Mouse (Mus musculus): ENCODE measurements around the gene Ankrd66. TPM values are rescaled to one million over a fixed set of nuclear protein-coding genes. Genes with fewer than 3 reads are reported as not detected.
"Not testable (repeated sequence)": the region's sequence is repeated elsewhere in the genome, so short reads cannot be mapped to it uniquely, and the experiment has no call there.

Gene Ankrd66
- polyA plus RNA-seq, 1 experiment: not detected

- Histone ChIP-seq H3K36me3 (ENCODE audit: control insufficient read depth, insufficient read depth, low read length) (no peaks in the 10 kb centered on the region), H3K27me3 (ENCODE audit: control insufficient read depth, insufficient read depth, low read length) (no peaks in the 10 kb centered on the region), H3K27ac (ENCODE audit: control insufficient read depth, insufficient read depth, low read length) (no peak overlapping the region), H3K4me3 (ENCODE audit: control insufficient read depth, insufficient read depth, low read length) (no peak overlapping the region), H3K4me1 (replicated peaks; ENCODE audit: control insufficient read depth, insufficient read depth, low read length) (no peaks in the 10 kb centered on the region)
- DNase-seq: no peak
- WGBS: 88% methylated on average over 4 of the region's 4 CpGs
- no peak for TF ChIP-seq CTCF (IDR thresholded peaks at IDR 0.05; ENCODE audit: borderline replicate concordance, control insufficient read depth, extremely low read depth, insufficient read depth, low read length, poor library complexity)
- TF ChIP-seq POLR2A (IDR thresholded peaks at IDR 0.05; ENCODE audit: control insufficient read depth, extremely low read depth, insufficient read depth, low read length, poor library complexity): no peak
These were observed 601 bp upstream of the Ankrd66 start for GRCm38 (mm10) chr17:43544040-43544439.

DNA sequence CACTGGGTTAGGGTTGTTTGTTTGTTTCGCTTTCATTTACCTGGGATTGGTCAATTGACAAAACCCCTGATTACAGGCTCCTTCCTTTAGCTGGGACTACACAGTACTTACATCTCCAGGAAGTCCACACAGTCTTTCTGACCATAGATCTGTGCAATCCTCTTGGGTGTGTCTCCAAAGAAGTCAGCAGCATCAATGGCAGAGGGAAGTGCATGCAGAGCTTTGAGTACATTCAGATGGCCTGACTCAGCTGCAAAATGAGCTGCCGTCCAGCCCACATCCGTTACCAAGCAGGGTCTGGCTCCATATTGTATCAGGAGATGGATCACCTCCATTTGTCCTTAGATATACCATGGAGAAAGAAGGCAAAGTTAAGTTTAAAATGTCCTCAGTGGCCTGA, 4.7 kb downstream of the Ankrd66 start:
- no peak for DNase-seq
- Histone ChIP-seq H3K4me3 (ENCODE audit: control insufficient read depth, insufficient read depth, low read length) (no peak overlapping the region), H3K27me3 (ENCODE audit: control insufficient read depth, insufficient read depth, low read length) (no peaks in the 10 kb centered on the region), H3K4me1 (replicated peaks; ENCODE audit: control insufficient read depth, insufficient read depth, low read length) (no peaks in the 10 kb centered on the region), H3K27ac (ENCODE audit: control insufficient read depth, insufficient read depth, low read length) (no peak overlapping the region), H3K36me3 (ENCODE audit: control insufficient read depth, insufficient read depth, low read length) (no peaks in the 10 kb centered on the region)
- TF ChIP-seq CTCF (IDR thresholded peaks at IDR 0.05; ENCODE audit: borderline replicate concordance, control insufficient read depth, extremely low read depth, insufficient read depth, low read length, poor library complexity): no peak
- TF ChIP-seq POLR2A (IDR thresholded peaks at IDR 0.05; ENCODE audit: control insufficient read depth, extremely low read depth, insufficient read depth, low read length, poor library complexity): no peak
- 93% methylated on average over 3 of the region's 3 CpGs for WGBS

DNA sequence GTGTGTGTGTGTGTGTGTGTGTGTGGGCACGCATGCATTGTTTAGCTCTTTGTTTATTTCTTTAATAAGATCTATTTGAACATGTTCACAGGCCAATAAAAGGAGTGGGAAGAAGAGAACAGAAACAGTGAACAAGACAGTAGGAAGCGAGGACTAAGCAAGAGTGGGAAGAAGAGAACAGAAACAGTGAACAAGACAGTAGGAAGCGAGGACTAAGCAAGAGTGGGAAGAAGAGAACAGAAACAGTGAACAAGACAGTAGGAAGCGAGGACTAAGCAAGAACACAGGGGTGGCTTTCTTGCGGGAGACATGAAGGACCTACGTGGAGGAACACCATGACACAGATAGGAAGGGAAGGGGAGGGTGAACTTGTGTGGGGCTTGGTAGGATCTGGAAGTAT, 6.6 kb downstream of the Ankrd66 start:
- DNase-seq; H3K4me3 ChIP-seq (ENCODE audit: control insufficient read depth, insufficient read depth, low read length); H3K27ac ChIP-seq (ENCODE audit: control insufficient read depth, insufficient read depth, low read length); H3K27me3 ChIP-seq (ENCODE audit: control insufficient read depth, insufficient read depth, low read length); H3K36me3 ChIP-seq (ENCODE audit: control insufficient read depth, insufficient read depth, low read length); H3K4me1 ChIP-seq (replicated peaks; ENCODE audit: control insufficient read depth, insufficient read depth, low read length): not testable (repeated sequence)
- 93% methylated on average over 6 of the region's 6 CpGs for WGBS

DNA sequence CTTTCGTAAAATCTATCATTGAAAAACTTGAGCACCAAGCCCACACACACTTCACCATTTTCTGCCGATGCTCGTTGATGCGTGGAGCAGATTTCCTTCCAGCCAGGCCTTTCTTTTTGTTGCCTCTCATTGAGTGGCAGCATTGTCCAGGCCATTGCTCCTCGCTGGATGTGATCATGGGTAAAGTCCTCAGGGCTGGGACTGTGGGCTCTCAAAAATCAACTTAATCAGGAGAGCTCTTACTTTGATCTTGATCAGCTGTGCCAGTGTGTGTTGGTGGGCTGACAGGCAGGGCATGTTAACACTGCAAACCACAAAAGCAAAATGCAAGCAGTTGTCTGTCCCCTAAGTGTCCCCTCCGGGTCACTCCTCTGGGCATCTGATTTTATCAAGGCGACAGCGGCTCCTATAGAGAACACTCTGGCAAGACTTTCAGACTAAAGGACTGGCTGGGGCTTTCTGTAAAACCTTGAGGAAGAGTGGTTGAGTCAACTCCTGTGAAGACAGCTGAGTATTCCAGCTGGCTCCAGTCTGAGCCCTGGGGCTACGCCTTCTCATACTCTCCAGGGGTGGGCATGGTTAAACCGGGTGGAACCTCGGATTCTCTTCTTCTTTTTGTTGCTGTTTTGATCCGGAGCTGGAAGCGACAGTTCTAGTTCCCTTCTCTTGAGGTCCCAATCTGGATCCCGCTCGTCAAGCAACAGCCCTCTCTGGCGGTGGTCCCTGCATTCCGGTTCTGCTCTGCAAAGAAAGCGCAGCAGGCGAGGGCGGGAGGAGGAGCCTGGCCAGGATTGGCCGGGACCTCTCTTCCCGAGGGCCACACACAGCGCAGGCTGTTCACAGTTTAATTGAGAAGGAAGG, 8.8 kb downstream of the Ankrd66 start:
- TF ChIP-seq POLR2A (IDR thresholded peaks at IDR 0.05; ENCODE audit: control insufficient read depth, extremely low read depth, insufficient read depth, low read length, poor library complexity) (no peak), CTCF (IDR thresholded peaks at IDR 0.05; ENCODE audit: borderline replicate concordance, control insufficient read depth, extremely low read depth, insufficient read depth, low read length, poor library complexity) (no peak)
- 34% methylated on average over 23 of the region's 23 CpGs for WGBS
- no peaks in the 10 kb centered on the region for H3K4me1 ChIP-seq (replicated peaks; ENCODE audit: control insufficient read depth, insufficient read depth, low read length)
- H3K36me3 ChIP-seq (ENCODE audit: control insufficient read depth, insufficient read depth, low read length): no peaks in the 10 kb centered on the region
- H3K27ac ChIP-seq (ENCODE audit: control insufficient read depth, insufficient read depth, low read length): no peak overlapping the region
- no peaks in the 10 kb centered on the region for H3K27me3 ChIP-seq (ENCODE audit: control insufficient read depth, insufficient read depth, low read length)
- DNase-seq: no peak
- no peak overlapping the region for H3K4me3 ChIP-seq (ENCODE audit: control insufficient read depth, insufficient read depth, low read length)

GRCm38 (mm10) chr17:43531192-43531591, 12.2 kb downstream of the Ankrd66 start:
- Histone ChIP-seq H3K4me1 (replicated peaks; ENCODE audit: control insufficient read depth, insufficient read depth, low read length) (no peaks in the 10 kb centered on the region), H3K4me3 (ENCODE audit: control insufficient read depth, insufficient read depth, low read length) (no peak overlapping the region), H3K27me3 (ENCODE audit: control insufficient read depth, insufficient read depth, low read length) (no peaks in the 10 kb centered on the region), H3K27ac (ENCODE audit: control insufficient read depth, insufficient read depth, low read length) (no peak overlapping the region), H3K36me3 (ENCODE audit: control insufficient read depth, insufficient read depth, low read length) (no peaks in the 10 kb centered on the region)
- DNase-seq: no peak
- WGBS: 96% methylated on average over 4 of the region's 4 CpGs
- no peak for TF ChIP-seq CTCF (IDR thresholded peaks at IDR 0.05; ENCODE audit: borderline replicate concordance, control insufficient read depth, extremely low read depth, insufficient read depth, low read length, poor library complexity)
- no peak for TF ChIP-seq POLR2A (IDR thresholded peaks at IDR 0.05; ENCODE audit: control insufficient read depth, extremely low read depth, insufficient read depth, low read length, poor library complexity)

DNA sequence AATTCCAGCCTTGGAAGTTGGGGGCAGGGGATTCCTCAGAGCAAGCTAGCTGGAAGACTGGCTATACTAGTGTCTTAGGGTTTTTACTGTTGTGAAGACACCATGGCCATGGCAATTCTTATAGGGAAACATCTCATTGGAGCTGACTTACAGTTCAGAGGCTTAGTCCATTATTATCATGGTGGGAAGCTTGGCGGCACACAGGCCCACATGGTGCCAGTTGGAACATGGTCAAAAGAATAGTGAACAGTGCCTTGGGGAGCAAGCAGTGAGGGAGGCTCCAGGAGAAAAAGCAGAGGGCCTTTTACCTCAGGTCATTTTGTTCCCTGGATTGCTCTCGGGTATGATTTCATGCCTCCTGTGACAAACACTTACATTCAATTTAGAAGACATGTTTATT, 12.9 kb downstream of the Ankrd66 start:
- no peak overlapping the region for H3K4me3 ChIP-seq (ENCODE audit: control insufficient read depth, insufficient read depth, low read length)
- no peaks in the 10 kb centered on the region for H3K4me1 ChIP-seq (replicated peaks; ENCODE audit: control insufficient read depth, insufficient read depth, low read length)
- DNase-seq: no peak
- no peak overlapping the region for H3K27ac ChIP-seq (ENCODE audit: control insufficient read depth, insufficient read depth, low read length)
- 91% methylated on average over 2 of the region's 2 CpGs for WGBS
- no peaks in the 10 kb centered on the region for H3K27me3 ChIP-seq (ENCODE audit: control insufficient read depth, insufficient read depth, low read length)
- no peaks in the 10 kb centered on the region for H3K36me3 ChIP-seq (ENCODE audit: control insufficient read depth, insufficient read depth, low read length)
- TF ChIP-seq CTCF (IDR thresholded peaks at IDR 0.05; ENCODE audit: borderline replicate concordance, control insufficient read depth, extremely low read depth, insufficient read depth, low read length, poor library complexity) (no peak), POLR2A (IDR thresholded peaks at IDR 0.05; ENCODE audit: control insufficient read depth, extremely low read depth, insufficient read depth, low read length, poor library complexity) (no peak)

GRCm38 (mm10) chr17:43520166-43520565, 23.3 kb downstream of the Ankrd66 start:
- DNase-seq: no peak
- WGBS: 21% methylated on average over 3 of the region's 3 CpGs
- Histone ChIP-seq H3K4me3 (ENCODE audit: control insufficient read depth, insufficient read depth, low read length) (no peak overlapping the region), H3K4me1 (replicated peaks; ENCODE audit: control insufficient read depth, insufficient read depth, low read length) (no peaks in the 10 kb centered on the region), H3K36me3 (ENCODE audit: control insufficient read depth, insufficient read depth, low read length) (no peaks in the 10 kb centered on the region), H3K27me3 (ENCODE audit: control insufficient read depth, insufficient read depth, low read length) (no peaks in the 10 kb centered on the region), H3K27ac (ENCODE audit: control insufficient read depth, insufficient read depth, low read length) (no peak overlapping the region)
- TF ChIP-seq POLR2A (IDR thresholded peaks at IDR 0.05; ENCODE audit: control insufficient read depth, extremely low read depth, insufficient read depth, low read length, poor library complexity) (no peak), CTCF (IDR thresholded peaks at IDR 0.05; ENCODE audit: borderline replicate concordance, control insufficient read depth, extremely low read depth, insufficient read depth, low read length, poor library complexity) (no peak)

Data from thymus, adult 2 months (tissue).